Mouse (Mus musculus) layer of hippocampus, postnatal 36 days (tissue): ENCODE measurements at regions not wholly inside any gene's neighbourhood (a gene's known extent, or its start where the extent isn't known, plus 50 kb on each side); places are given as distances from the start of the nearest gene placed in this dataset.
A peak's percentile ranks its signal among the peaks of the same experiment; 100 is the strongest.

Source experiments
- DNase-seq, 2 experiments: peaks; one replicate each; pipeline ENCODE4 v3.0.0; 2022

- no peak for DNase-seq
These were observed 122.8 kb upstream of the Efna5 start for GRCm38 (mm10) chr17:63003911-63004310.

GRCm38 (mm10) chr17:63002729-63003128 lies 121.6 kb upstream of the Efna5 start:
- no peak for DNase-seq

GRCm38 (mm10) chr17:63001898-63002297 lies 120.8 kb upstream of the Efna5 start:
- no peak for DNase-seq

- no peak for DNase-seq
These were observed 116.6 kb upstream of the Efna5 start for GRCm38 (mm10) chr17:62997691-62998090.

GRCm38 (mm10) chr17:62995316-62995715 lies 114.2 kb upstream of the Efna5 start:
- DNase-seq = no peak

- DNase-seq = no peak
These were observed 111.9 kb upstream of the Efna5 start for GRCm38 (mm10) chr17:62992977-62993376.

GRCm38 (mm10) chr17:62986304-62986703 lies 105.2 kb upstream of the Efna5 start:
- no peak for DNase-seq

GRCm38 (mm10) chr17:62980337-62980736 lies 99.2 kb upstream of the Efna5 start:
- no peak for DNase-seq

- DNase-seq = no peak
These were observed 96.4 kb upstream of the Efna5 start for GRCm38 (mm10) chr17:62977561-62977960.

- no peak for DNase-seq
These were observed 96.0 kb upstream of the Efna5 start for GRCm38 (mm10) chr17:62977136-62977535.

- DNase-seq = no peak
These were observed 93.6 kb upstream of the Efna5 start for GRCm38 (mm10) chr17:62974627-62975279.

GRCm38 (mm10) chr17:62969025-62969424 lies 87.9 kb upstream of the Efna5 start:
- no peak for DNase-seq

GRCm38 (mm10) chr17:62963824-62964223 lies 82.7 kb upstream of the Efna5 start:
- no peak for DNase-seq

GRCm38 (mm10) chr17:62962292-62962618 lies 81.1 kb upstream of the Efna5 start:
- no peak for DNase-seq

- DNase-seq = no peak
These were observed 80.6 kb upstream of the Efna5 start for GRCm38 (mm10) chr17:62961596-62962291.

- DNase-seq = no peak
These were observed 78.0 kb upstream of the Efna5 start for GRCm38 (mm10) chr17:62959146-62959545.

- DNase-seq = peak; percentile 15 to 48
These were observed 66.5 kb upstream of the Efna5 start for GRCm38 (mm10) chr17:62947537-62948193.

GRCm38 (mm10) chr17:62940573-62941252 lies 59.6 kb upstream of the Efna5 start:
- no peak for DNase-seq

GRCm38 (mm10) chr17:62939930-62940572 lies 58.9 kb upstream of the Efna5 start:
- no peak for DNase-seq

GRCm38 (mm10) chr17:62939171-62939570 lies 58.1 kb upstream of the Efna5 start:
- DNase-seq = no peak
